Mouse (Mus musculus) intestine, postnatal 0 days (tissue): ENCODE measurements around the gene Gm21719. TPM values are rescaled to one million over a fixed set of nuclear protein-coding genes. Genes with fewer than 3 reads are reported as not detected.
"Not testable (repeated sequence)": the region's sequence is repeated elsewhere in the genome, so short reads cannot be mapped to it uniquely, and the experiment has no call there.

Experiments
- ATAC-seq: fragments of 200-750 bp; cut with Nextera tagmentation; 2 replicates; pipeline ENCODE4 v1.8.0; 2017; ENCODE audit warnings: mild to moderate bottlenecking, moderate TSS enrichment, moderate library complexity
- H3K27ac ChIP-seq: fragments of 300-500 bp; sonication (generic); 2 replicates; pipeline ENCODE4 v1.5.1; 2014; ENCODE audit warnings: mild to moderate bottlenecking, low read depth, low read length, moderate library complexity
- H3K27me3 ChIP-seq: fragments of 300-500 bp; sonication (generic); replicated peaks from 2 replicates; pipeline ENCODE4 v1.6.1; 2014; ENCODE audit warnings: low read length, mixed read lengths; ENCODE audit not compliant: control insufficient read depth, insufficient read depth
- H3K36me3 ChIP-seq: fragments of 300-500 bp; sonication (generic); 2 replicates; pipeline ENCODE4 v1.6.1; 2014; ENCODE audit warnings: mild to moderate bottlenecking, moderate library complexity; ENCODE audit not compliant: control insufficient read depth, insufficient read depth
- H3K4me1 ChIP-seq: fragments of 300-500 bp; sonication (generic); replicated peaks from 2 replicates; pipeline ENCODE4 v1.6.1; 2014; ENCODE audit warnings: antibody characterized with exemption, low read length, mixed read lengths; ENCODE audit not compliant: control insufficient read depth, insufficient read depth
- H3K4me2 ChIP-seq: fragments of 300-500 bp; sonication (generic); replicated peaks from 2 replicates; pipeline ENCODE4 v1.6.1; 2014; ENCODE audit warnings: low read depth, mild to moderate bottlenecking, moderate library complexity
- H3K4me3 ChIP-seq: fragments of 300-500 bp; sonication (generic); 2 replicates; pipeline ENCODE4 v1.5.1; 2014; ENCODE audit warnings: low read depth, low read length
- H3K9ac ChIP-seq: fragments of 300-500 bp; sonication (generic); 2 replicates; pipeline ENCODE4 v1.6.1; 2014; ENCODE audit warnings: mild to moderate bottlenecking, low read depth, low read length
- H3K9me3 ChIP-seq: fragments of 300-500 bp; sonication (generic); 2 replicates; pipeline ENCODE4 v1.6.1; 2016; ENCODE audit warnings: mixed run types; ENCODE audit not compliant: control insufficient read depth
- WGBS: fragments of 180-500 bp; shearing (Covaris S2); extraction: QIAGEN DNeasy Blood & Tissue Kit; methylation state at CpG from one replicate; pipeline ENCODE4 v1.1.7; 2014; 5-methylcytosine and 5-hydroxymethylcytosine counted together
- polyA plus RNA-seq: library from polyadenylated mRNA; unstranded; fragments of >200 nt; fragmentation: Nextera tagmentation; extraction: Ambion mirVana; gene quantifications from 2 replicates; pipeline ENCODE4 v1.2.1, GENCODE M21; 2015

Gene Gm21719
- polyA plus RNA-seq, result not detected in 2 replicates

DNA sequence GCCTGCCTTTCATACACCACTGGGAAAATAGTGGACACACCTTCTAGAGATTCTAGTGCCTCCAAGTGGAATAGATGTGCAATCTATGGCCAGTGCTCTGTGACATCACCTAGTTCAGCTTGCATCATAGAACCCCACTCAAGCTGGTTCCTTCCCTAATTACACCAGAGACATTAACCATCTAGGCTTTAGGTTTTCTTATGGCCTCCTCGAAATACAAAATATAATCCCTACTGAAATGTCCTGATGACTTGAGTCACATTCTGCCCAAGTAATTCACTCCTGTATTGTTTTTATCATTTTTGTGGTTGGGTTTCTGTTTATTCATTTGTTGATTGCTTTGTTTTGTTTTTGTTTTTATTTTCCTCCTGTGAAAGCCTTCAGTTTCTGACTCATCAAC is at the start of gene Gm21719:
TSS of gene Gm21719 (minus strand) at position 101 of the 400 bp plus-strand sequence.
- H3K4me2 ChIP-seq, H3K4me1 ChIP-seq, H3K9ac ChIP-seq, H3K36me3 ChIP-seq, H3K27me3 ChIP-seq, H3K4me3 ChIP-seq, H3K9me3 ChIP-seq, H3K27ac ChIP-seq, ATAC-seq: not testable (repeated sequence)
- WGBS, result 63% methylated on average over 1 of the region's 1 CpGs

Other genes starting within 250 kb of the Gm21719 start
- not detected in 2 replicates for gene Gm28919, start 99.3 kb downstream of the Gm21719 start, polyA plus RNA-seq
- gene Gm20830, start 235.4 kb upstream of the Gm21719 start, polyA plus RNA-seq, result not detected in 2 replicates